Mouse (Mus musculus): ENCODE results near the gene Meis2. TPM values are rescaled to one million over a fixed set of nuclear protein-coding genes. Genes with fewer than 3 reads are reported as not detected.
A peak's percentile ranks its signal among the peaks of the same experiment; 100 is the strongest.

Gene Meis2
- total and polyA plus RNA-seq, 2 experiments from 2014 or later = 106 to 204 TPM

DNA sequence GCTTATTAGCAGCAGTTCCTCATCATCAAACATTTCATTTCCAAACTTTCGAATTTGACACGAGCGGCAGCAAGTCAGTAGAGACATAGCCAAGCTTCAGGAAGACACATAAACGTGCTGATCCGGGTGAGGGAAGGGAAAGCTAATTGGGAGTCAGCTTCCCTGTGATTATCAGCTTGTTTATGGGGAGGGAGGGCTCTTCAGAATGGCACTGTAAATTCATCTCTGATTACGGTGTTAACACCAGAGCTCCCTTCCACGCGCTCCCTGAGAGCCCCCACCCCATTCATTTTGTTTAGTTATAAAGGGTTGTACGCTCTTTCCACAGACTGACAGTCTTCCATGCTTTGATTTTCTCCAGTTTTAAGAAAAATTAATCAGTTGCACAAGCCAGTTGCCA is 23.2 kb downstream of the Meis2 start:
- 25% methylated on average over 9 of the region's 9 CpGs for WGBS
- ATAC-seq = peak; percentile 59
- no peaks in the 10 kb centered on the region for H3K27me3 ChIP-seq (ENCODE audit: insufficient read depth, low read length)
- H3K4me3 ChIP-seq (ENCODE audit: low read depth, low read length) = peak overlapping the region; percentile 3; the same call in 1 of the 2 replicates
- TF ChIP-seq CTCF (IDR thresholded peaks at IDR 0.05; ENCODE audit: low read depth) = no peak
- 0 out of 2 replicates have a peak, but pooled peaks cover 5% of the 10 kb centered on the region for H3K36me3 ChIP-seq (ENCODE audit: insufficient read depth)
- H3K4me1 ChIP-seq (ENCODE audit: insufficient read depth) = peaks cover 13% of the 10 kb centered on the region; the same call in 1 of the 2 replicates
- peak; percentile 70 for DNase-seq
- H3K27ac ChIP-seq (ENCODE audit: low read depth, low read length) = peak overlapping the region; percentile 60
- peak overlapping the region; percentile 40 for H3K4me2 ChIP-seq (ENCODE audit: low read depth)
- H3K9ac ChIP-seq = peak overlapping the region; percentile 40
- H3K9me3 ChIP-seq (ENCODE audit: low read length) = no peaks in the 10 kb centered on the region

DNA sequence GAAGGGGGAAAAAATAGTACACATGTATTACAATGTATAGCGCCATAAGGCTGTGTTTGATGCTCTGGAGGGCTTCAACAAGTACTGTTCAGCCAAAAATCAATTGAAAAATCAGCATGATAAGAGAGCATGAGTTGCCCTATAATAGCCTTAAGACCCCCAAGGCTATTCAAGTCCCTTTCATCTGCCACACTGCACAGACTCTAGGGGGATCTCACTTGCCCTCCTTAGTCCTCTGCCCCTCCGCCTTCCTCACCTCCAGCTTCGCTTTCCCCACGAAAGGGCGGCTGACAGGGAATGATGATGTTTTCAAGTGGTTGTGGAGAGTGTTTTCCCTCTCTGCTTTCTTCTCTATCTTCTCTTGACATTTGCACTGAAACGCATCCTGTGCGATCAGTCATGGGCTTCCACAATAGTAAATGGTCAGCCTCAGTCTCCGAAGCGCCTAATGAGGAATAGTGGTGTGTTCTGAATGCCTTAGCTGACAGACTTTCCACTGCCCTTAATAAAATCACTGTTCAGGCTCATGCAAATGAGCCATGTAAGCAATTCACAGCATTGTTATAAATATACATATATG is 23.9 kb downstream of the Meis2 start:
- H3K9ac ChIP-seq = peak overlapping the region; percentile 40; the same call in 1 of the 2 replicates
- TF ChIP-seq CTCF (IDR thresholded peaks at IDR 0.05; ENCODE audit: low read depth) = no peak
- no peaks in the 10 kb centered on the region for H3K27me3 ChIP-seq (ENCODE audit: insufficient read depth, low read length)
- H3K27ac ChIP-seq (ENCODE audit: low read depth, low read length) = peak overlapping the region; percentile 60
- peak overlapping the region; percentile 40 for H3K4me2 ChIP-seq (ENCODE audit: low read depth)
- H3K9me3 ChIP-seq (ENCODE audit: low read length) = no peaks in the 10 kb centered on the region
- ATAC-seq (no peak), DNase-seq (no peak)
- 0 out of 2 replicates have a peak, but pooled peaks cover 8% of the 10 kb centered on the region for H3K36me3 ChIP-seq (ENCODE audit: insufficient read depth)
- peaks cover 13% of the 10 kb centered on the region; the same call in 1 of the 2 replicates for H3K4me1 ChIP-seq (ENCODE audit: insufficient read depth)
- 52% methylated on average over 9 of the region's 9 CpGs for WGBS
- 0 out of 2 replicates have a peak overlapping the region, but pooled peaks have one; percentile 3 for H3K4me3 ChIP-seq (ENCODE audit: low read depth, low read length)

GRCm38 (mm10) chr2:116035345-116035744 is 30.3 kb downstream of the Meis2 start:
- no peaks in the 10 kb centered on the region for H3K9me3 ChIP-seq (ENCODE audit: low read length)
- no peak overlapping the region for H3K4me2 ChIP-seq (ENCODE audit: low read depth)
- no peak for ATAC-seq
- H3K4me3 ChIP-seq (ENCODE audit: low read depth, low read length) = no peak overlapping the region
- H3K9ac ChIP-seq = no peak overlapping the region
- no peak for TF ChIP-seq CTCF (IDR thresholded peaks at IDR 0.05; ENCODE audit: low read depth)
- H3K4me1 ChIP-seq (ENCODE audit: insufficient read depth) = no peaks in the 10 kb centered on the region
- DNase-seq = no peak
- peaks cover 11% of the 10 kb centered on the region for H3K36me3 ChIP-seq (ENCODE audit: insufficient read depth)
- WGBS = 32% methylated on average over 5 of the region's 5 CpGs
- H3K27ac ChIP-seq (ENCODE audit: low read depth, low read length) = no peak overlapping the region
- H3K27me3 ChIP-seq (ENCODE audit: insufficient read depth, low read length) = no peaks in the 10 kb centered on the region

DNA sequence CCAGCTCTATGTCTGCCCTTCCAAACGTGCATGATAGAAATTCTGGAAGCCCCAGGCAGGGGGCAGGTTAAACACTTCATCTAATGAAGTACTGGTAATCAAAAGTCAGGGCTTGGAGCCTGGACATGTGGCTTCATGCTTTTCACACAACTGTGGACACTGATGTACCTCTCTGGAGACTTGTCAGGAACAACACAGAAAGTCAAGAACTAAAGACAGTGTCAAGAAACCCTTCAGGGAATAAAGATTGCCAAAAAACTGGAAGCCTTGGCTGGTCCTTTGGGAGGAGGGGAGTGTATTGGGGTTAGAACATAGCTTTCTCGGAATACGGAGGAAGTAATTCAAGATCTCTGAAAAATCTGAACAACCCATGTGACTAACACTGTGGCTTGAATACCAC is 37.5 kb downstream of the Meis2 start:
- Histone ChIP-seq H3K36me3 (ENCODE audit: insufficient read depth) (peaks cover 11% of the 10 kb centered on the region), H3K9me3 (ENCODE audit: low read length) (no peaks in the 10 kb centered on the region), H3K27me3 (ENCODE audit: insufficient read depth, low read length) (no peaks in the 10 kb centered on the region), H3K9ac (no peak overlapping the region), H3K4me1 (ENCODE audit: insufficient read depth) (no peaks in the 10 kb centered on the region), H3K4me2 (ENCODE audit: low read depth) (no peak overlapping the region), H3K27ac (ENCODE audit: low read depth, low read length) (no peak overlapping the region), H3K4me3 (ENCODE audit: low read depth, low read length) (no peak overlapping the region)
- WGBS = 54% methylated on average over 3 of the region's 3 CpGs
- ATAC-seq = 0 out of 2 replicates have a peak, but pooled peaks have one; percentile 7
- no peak for TF ChIP-seq CTCF (IDR thresholded peaks at IDR 0.05; ENCODE audit: low read depth)
- DNase-seq = no peak

DNA sequence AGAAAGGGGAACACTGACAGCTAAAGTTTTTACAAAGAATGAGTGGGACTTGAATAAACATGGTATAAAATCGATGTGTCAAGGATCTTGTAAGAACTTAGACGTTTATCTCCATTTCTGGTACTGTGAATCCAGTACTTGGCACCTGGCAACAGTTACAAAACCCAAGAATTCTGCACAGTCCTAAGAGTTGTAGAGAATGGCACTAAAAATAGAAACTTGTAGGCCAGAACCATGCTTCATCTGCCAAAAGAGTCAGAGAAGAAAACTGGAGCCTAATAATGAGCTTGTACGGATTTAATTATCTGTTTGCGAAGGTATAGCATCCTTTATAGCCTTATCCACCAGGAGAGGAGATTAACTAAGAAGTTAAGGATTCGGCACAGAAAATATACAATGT is 42.8 kb downstream of the Meis2 start:
- no peak overlapping the region for H3K27ac ChIP-seq (ENCODE audit: low read depth, low read length)
- WGBS = 56% methylated on average over 5 of the region's 5 CpGs
- H3K4me3 ChIP-seq (ENCODE audit: low read depth, low read length) = no peak overlapping the region
- H3K9ac ChIP-seq = no peak overlapping the region
- H3K4me2 ChIP-seq (ENCODE audit: low read depth) = no peak overlapping the region
- H3K4me1 ChIP-seq (ENCODE audit: insufficient read depth) = peaks cover 26% of the 10 kb centered on the region
- TF ChIP-seq CTCF (IDR thresholded peaks at IDR 0.05; ENCODE audit: low read depth) = no peak
- ATAC-seq (no peak), DNase-seq (no peak)
- H3K27me3 ChIP-seq (ENCODE audit: insufficient read depth, low read length) = no peaks in the 10 kb centered on the region
- H3K9me3 ChIP-seq (ENCODE audit: low read length) = no peaks in the 10 kb centered on the region
- H3K36me3 ChIP-seq (ENCODE audit: insufficient read depth) = no peaks in the 10 kb centered on the region

DNA sequence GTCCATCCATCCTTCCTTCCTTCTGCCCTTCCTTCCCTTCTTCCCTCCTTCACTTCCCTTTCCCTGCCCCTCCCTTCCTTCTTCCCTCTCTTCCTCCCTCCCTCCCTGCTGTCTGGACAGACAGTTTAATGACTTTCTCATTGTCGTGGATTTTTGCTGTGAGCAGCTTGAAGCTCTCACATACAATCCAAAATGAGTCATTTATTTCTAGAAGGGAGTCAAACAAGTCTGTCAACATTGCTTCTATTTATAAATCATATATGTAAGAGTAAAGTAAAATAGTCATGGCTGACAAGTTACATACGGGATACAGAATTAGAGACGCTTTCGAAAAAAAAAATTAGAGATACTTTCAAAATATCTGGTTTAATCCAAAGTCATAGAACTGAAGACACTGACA is 43.7 kb downstream of the Meis2 start:
- TF ChIP-seq CTCF (IDR thresholded peaks at IDR 0.05; ENCODE audit: low read depth) = no peak
- Histone ChIP-seq H3K9me3 (ENCODE audit: low read length) (no peaks in the 10 kb centered on the region), H3K4me1 (ENCODE audit: insufficient read depth) (peaks cover 26% of the 10 kb centered on the region), H3K4me2 (ENCODE audit: low read depth) (no peak overlapping the region), H3K27ac (ENCODE audit: low read depth, low read length) (0 out of 2 replicates have a peak overlapping the region, but pooled peaks have one; percentile 82), H3K4me3 (ENCODE audit: low read depth, low read length) (no peak overlapping the region), H3K9ac (no peak overlapping the region), H3K36me3 (ENCODE audit: insufficient read depth) (no peaks in the 10 kb centered on the region), H3K27me3 (ENCODE audit: insufficient read depth, low read length) (no peaks in the 10 kb centered on the region)
- no peak for ATAC-seq
- WGBS = 57% methylated on average over 4 of the region's 4 CpGs
- DNase-seq = no peak

DNA sequence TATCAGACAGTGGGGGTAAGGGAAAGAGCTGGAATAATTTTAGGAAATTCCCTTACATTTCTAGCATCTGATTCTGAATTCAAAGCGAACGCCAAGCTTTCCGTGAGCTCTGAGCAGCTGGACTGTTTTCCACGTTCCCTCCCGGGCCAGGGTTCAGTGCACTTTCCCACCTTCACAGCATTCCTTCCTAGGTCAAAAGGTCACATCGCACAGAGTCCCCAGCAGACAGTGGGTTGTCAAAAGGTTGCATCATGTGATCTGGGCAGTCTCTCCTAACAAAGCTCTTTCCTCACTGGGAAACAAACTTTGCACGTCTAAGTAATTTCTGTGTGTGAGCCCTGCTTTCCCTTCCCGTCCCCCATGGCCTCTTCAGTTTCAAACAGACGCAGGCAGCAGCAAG is 44.6 kb downstream of the Meis2 start:
- ATAC-seq (peak; percentile 6; the same call in 1 of the 2 replicates), DNase-seq (no peak)
- H3K4me2 ChIP-seq (ENCODE audit: low read depth) = peak overlapping the region; percentile 31; the same call in 1 of the 2 replicates
- H3K27me3 ChIP-seq (ENCODE audit: insufficient read depth, low read length) = no peaks in the 10 kb centered on the region
- peaks cover 26% of the 10 kb centered on the region for H3K4me1 ChIP-seq (ENCODE audit: insufficient read depth)
- no peak for TF ChIP-seq CTCF (IDR thresholded peaks at IDR 0.05; ENCODE audit: low read depth)
- H3K9ac ChIP-seq = 0 out of 2 replicates have a peak overlapping the region, but pooled peaks have one; percentile 37
- no peaks in the 10 kb centered on the region for H3K9me3 ChIP-seq (ENCODE audit: low read length)
- no peak overlapping the region for H3K4me3 ChIP-seq (ENCODE audit: low read depth, low read length)
- 13% methylated on average over 9 of the region's 9 CpGs for WGBS
- H3K27ac ChIP-seq (ENCODE audit: low read depth, low read length) = peak overlapping the region; percentile 82; the same call in 1 of the 2 replicates
- H3K36me3 ChIP-seq (ENCODE audit: insufficient read depth) = no peaks in the 10 kb centered on the region

Measured in forebrain, postnatal 0 days (tissue).